Mouse (Mus musculus): ENCODE data around the gene Pced1b.

DNA sequence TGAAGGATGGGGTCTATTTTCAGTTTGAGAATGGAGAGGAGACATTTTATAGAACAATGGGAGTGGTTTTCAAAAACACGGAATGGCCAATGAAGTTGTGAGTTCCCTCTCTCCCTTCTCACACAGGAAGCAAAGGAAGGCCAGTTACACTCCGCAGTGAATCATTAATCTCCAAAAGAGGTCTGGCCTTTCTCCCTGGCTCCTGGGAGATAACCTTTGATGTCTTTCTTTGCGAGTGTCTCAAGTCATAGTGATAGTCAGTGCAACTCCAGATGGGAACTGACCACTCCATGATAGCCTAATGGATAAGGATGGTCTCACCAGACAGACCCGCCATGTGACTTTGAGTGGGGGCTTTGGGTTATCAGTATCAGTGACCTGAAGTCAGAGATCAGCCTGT lies 185.3 kb downstream of the Pced1b start:
- TF ChIP-seq FLI1 (IDR thresholded peaks at IDR 0.05; ENCODE audit: low read length) = no peak
- TF ChIP-seq GATA1 (IDR thresholded peaks at IDR 0.05; ENCODE audit: borderline replicate concordance, low read length) = no peak

All from megakaryocyte, embryonic 14.5 days (primary cell).